Mouse (Mus musculus) ES-Bruce4 (cell line): Measurements from ENCODE around the gene Hoxd13.

Source experiments
- CTCF ChIP-seq: IDR thresholded peaks from one replicate; pipeline ENCODE4 v1.8.1; 2011; ENCODE audit warnings: low read depth, low read length
- POLR2A ChIP-seq: IDR thresholded peaks from one replicate; pipeline ENCODE4 v1.8.1; 2011; ENCODE audit warnings: low read length; ENCODE audit not compliant: insufficient read depth

- TF ChIP-seq CTCF (no peak), POLR2A (no peak)
Observed at GRCm38 (mm10) chr2:74687698-74688555, 19.8 kb downstream of the Hoxd13 start.
